Mouse (Mus musculus) brain, embryonic 14.5 days (tissue): ENCODE measurements around the gene Zfp385c.

ENCODE experiments used
- CTCF ChIP-seq: fragments of 200-500 bp; IDR thresholded peaks from 2 replicates; pipeline ENCODE4 v1.5.1; 2012; ENCODE audit warnings: inconsistent platforms, mild to moderate bottlenecking, moderate library complexity, borderline replicate concordance; ENCODE audit not compliant: insufficient read depth, insufficient read length; ENCODE audit errors: extremely low read depth
- POLR2A ChIP-seq: fragments of 200-500 bp; IDR thresholded peaks from 2 replicates; pipeline ENCODE4 v1.6.1; 2012; ENCODE audit warnings: mild to moderate bottlenecking, inconsistent platforms, borderline replicate concordance; ENCODE audit not compliant: poor library complexity, insufficient read depth, insufficient read length, severe bottlenecking; ENCODE audit errors: extremely low read depth

GRCm38 (mm10) chr11:100710977-100711376 lies 18.7 kb upstream of the Zfp385c start:
- TF ChIP-seq CTCF: no peak
- no peak for TF ChIP-seq POLR2A
